Mouse (Mus musculus) kidney, adult 2 months (tissue): ENCODE results near the gene Col7a1.
A peak's percentile ranks its signal among the peaks of the same experiment; 100 is the strongest.

ENCODE experiments used
- CTCF ChIP-seq: fragments of 200-500 bp; conservative IDR thresholded peaks from 2 replicates; pipeline ENCODE4 v1.5.1; 2011; ENCODE audit warnings: low read depth, mild to moderate bottlenecking, control low read depth, low read length, moderate library complexity, mixed read lengths; ENCODE audit not compliant: insufficient read depth, insufficient read length
- POLR2A ChIP-seq: fragments of 200-500 bp; IDR thresholded peaks from one replicate; pipeline ENCODE4 v1.6.1; 2011; ENCODE audit warnings: low read depth, low read length, control low read depth

DNA sequence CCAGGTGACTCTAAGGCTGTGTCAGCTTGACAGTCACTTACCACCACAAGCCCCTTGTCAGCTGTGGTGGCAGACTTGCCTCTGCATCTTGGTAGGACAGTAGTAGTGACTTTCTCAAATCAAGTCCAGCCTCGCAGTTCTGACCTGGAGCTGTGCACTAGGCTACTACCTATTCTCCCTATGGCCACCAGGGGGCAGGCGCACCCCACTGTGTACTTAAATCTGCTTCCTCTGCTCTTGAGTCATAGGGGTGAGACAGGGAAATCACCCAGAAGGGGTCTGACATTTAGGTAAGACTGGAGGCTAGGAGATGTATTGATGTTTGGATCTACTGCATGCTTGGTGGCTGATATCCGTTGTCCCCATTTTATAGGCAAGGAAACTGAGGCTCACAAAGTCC lies 47.3 kb downstream of the Col7a1 start:
- no peak for TF ChIP-seq POLR2A
- peak; percentile 97 for TF ChIP-seq CTCF
